Mouse (Mus musculus) bone marrow, adult 2 months (tissue): ENCODE results near the gene Txnrd1.

Source experiments
- CTCF ChIP-seq: fragments of 200-500 bp; IDR thresholded peaks from 2 replicates; pipeline ENCODE4 v1.5.1; 2011; ENCODE audit warnings: low read length, control low read depth; ENCODE audit not compliant: control insufficient read depth, insufficient read depth
- POLR2A ChIP-seq: fragments of 200-500 bp; IDR thresholded peaks from 2 replicates; pipeline ENCODE4 v1.6.1; 2011; ENCODE audit warnings: low read depth, mild to moderate bottlenecking, control low read depth, low read length, borderline replicate concordance; ENCODE audit not compliant: control insufficient read depth

- TF ChIP-seq POLR2A (no peak), CTCF (no peak)
Observed at GRCm38 (mm10) chr10:82808155-82808554, 25.6 kb upstream of the Txnrd1 start.
